Mouse (Mus musculus) liver, adult 2 months (tissue): ENCODE results near the gene Fgfr1op2.

ENCODE experiments used
- CTCF ChIP-seq: fragments of 200-500 bp; IDR thresholded peaks from 2 replicates; pipeline ENCODE4 v1.5.1; 2011; ENCODE audit warnings: low read depth, low read length, control low read depth
- POLR2A ChIP-seq: fragments of 200-500 bp; IDR thresholded peaks from 2 replicates; pipeline ENCODE4 v1.6.1; 2011; ENCODE audit warnings: low read length, control low read depth; ENCODE audit not compliant: insufficient read depth; ENCODE audit errors: extremely low read depth

DNA sequence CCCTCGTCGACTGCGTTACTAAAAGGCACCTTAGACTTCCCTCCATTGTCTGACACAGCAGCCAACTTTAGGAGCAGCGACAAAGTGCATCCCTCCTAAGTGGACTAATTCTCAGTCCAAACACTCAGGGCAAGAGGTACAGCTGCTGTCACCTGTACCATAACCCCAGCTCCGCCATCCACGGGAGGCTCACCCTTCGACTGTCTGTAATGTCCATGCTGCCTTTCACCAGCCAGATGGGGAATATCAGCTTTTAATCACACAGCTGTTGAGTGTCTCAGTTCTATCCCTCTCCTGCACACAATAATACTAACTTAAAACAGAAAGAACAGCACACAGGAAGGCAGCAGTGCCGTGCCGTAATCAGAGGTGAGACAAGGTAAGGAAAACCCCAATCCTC, 55.4 kb downstream of the Fgfr1op2 start:
- TF ChIP-seq POLR2A, result no peak
- no peak for TF ChIP-seq CTCF
